Mouse (Mus musculus) embryo, embryonic 9.5 days (tissue): Measurements from ENCODE around the gene Ebf1.

Experiments
- DNase-seq: peaks from one replicate; pipeline ENCODE4 v3.0.0-alpha.2; 2017; ENCODE audit errors: extremely low spot score

Gene Ebf1

DNA sequence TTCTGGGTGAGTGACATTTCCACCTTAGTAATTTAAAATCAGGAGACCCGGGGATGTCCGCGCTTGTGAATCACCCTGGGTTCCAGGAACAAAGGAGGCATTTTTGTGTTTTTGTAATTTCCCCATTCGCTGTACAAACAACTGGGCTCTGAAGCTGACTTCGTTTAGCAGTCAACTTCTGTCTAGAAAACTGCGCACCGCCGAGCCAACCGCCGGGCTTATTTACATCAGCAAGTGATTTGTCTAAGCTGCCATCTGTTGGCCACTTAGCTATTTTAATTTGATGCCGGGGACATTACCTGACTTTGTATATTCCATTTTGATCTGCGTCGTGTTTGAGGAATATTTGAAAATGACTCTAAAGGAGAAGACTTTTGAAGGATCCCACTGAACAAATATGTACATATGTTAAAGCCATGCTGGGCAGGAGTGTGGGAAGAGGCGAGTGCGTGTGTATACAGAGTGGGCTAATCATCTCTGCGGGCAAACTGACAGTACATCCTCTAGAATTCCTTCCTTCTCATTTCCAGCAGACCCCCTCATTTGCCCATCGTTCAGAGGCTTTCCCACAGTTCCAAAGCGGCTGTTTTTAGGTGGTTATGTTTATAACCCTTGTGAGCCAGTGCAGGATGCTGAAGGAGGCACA is 216.4 kb downstream of the Ebf1 start:
- DNase-seq = peak; percentile 20

GRCm38 (mm10) chr11:44835166-44835565 is 218.0 kb downstream of the Ebf1 start:
- DNase-seq = no peak

DNA sequence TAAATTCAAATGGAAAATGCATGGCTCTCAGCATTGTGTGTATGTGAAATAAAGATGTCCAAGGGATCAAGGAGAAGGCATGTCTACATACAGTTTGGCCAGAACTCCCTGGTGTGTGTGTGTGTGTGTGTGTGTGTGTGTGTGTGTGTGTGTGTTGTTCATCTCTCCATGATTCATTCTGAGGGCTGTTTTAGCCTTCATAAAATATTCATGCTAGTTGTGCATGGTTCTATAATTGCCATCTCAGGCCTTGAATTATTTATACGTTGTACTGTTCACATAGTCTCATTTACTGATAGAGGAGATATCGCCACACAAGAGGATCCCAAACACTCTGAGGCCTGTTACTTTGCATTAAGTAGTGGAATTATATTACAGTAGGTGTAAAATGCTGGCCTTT is 220.5 kb downstream of the Ebf1 start:
- no peak for DNase-seq

- no peak for DNase-seq
Observed at GRCm38 (mm10) chr11:44841127-44842056, 224.3 kb downstream of the Ebf1 start.

GRCm38 (mm10) chr11:44851874-44852273 is 234.8 kb downstream of the Ebf1 start:
- no peak for DNase-seq

- DNase-seq = no peak
Observed at GRCm38 (mm10) chr11:44852921-44853320, 235.8 kb downstream of the Ebf1 start.

DNA sequence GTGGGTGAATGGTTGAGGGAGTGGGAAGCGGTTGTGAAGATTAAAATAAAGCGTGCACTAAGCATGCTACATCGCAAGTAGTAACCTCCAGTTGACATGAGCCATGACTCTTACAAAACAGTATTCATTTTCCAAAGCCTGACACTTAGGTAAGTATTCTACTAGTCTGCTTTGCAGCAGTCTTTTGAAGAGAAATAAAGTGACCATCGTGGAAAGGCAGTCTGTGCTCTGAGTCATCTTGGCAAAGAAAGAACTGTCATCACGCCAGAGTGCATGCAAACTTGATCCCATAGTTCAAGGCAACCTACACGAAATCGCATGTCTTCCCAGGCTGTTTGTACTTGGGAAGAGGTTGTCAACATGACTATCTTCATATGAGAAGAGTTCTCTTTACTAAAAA is 237.4 kb downstream of the Ebf1 start:
- DNase-seq = no peak

- no peak for DNase-seq
Observed at GRCm38 (mm10) chr11:44861108-44861507, 244.0 kb downstream of the Ebf1 start.

DNA sequence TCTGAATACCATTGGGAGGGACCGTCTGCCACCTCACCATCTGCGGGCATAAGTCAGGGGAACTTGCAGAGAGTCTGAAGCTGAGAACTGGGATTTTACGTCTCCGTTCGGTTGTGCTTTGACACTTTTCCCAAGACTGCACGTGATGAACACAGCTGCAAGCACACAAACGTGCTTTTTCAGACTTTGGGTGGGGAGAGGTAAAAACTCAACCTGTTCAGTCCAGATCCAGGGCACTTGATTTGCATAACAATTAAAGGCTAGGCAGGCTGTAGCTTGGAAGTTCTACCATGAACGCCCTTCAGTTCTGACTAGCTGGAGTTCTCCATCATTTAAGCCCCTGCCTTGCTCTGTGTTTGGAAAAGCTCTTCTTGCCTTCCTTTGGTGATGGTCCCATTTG is 246.8 kb downstream of the Ebf1 start:
- no peak for DNase-seq

GRCm38 (mm10) chr11:44866476-44867149 is 249.5 kb downstream of the Ebf1 start:
- no peak for DNase-seq

DNA sequence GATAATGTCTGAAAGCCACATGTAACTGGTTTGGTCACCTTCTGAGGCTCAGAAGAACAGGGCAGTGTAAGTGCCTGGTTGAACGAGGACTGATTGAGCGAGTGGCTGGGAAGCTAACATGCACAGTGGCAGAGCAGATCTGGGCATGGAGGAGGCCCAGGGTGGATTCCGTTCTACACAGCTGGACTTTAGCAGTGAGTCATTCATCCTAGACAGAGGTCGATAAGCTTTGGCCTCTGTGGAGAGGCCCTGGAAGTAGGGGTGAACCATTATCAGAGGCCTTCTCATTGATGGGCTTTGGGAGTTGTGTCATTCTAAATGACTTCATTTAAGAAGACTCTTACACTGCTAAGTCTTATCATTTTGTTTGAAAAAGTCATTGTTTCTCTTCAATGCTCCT is 250.3 kb downstream of the Ebf1 start:
- DNase-seq = no peak

DNA sequence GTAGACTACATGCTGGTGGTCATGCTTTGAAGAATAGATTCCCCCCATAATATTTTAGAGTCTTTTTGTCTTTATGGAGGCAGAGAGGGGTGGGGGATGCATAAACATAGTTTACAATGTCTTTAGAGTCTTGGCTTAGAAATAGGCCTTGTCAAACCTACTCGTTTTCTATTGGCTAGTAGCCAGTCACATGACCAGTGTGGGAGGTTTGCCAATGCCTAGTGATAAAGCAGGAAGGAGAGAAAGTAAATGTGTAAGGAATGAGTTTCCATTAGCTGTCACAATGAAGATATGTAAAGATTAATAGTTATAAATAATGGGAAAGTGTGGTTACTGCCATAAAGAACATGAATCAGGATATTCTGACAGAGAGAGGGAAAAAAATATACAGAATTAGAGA is 256.8 kb downstream of the Ebf1 start:
- DNase-seq = no peak

DNA sequence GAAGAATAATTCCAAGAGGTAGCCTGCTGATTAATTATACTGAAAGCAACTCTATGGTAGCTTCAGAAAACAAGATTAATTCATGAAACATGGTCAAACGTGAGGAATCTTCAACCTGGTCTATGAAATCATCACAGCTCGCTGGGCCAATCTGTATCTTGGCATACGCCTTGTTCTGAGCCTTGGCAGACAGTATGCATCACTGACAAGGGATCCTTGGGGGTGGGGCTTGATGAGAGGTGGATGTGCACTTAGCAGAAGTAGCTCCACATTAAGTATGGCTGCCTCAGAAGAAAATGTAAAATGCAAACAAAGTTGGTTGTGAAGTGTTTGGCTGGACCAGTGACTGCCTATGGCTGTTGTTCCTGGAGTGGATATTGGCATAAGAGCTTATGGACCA is 258.1 kb downstream of the Ebf1 start:
- DNase-seq = no peak

DNA sequence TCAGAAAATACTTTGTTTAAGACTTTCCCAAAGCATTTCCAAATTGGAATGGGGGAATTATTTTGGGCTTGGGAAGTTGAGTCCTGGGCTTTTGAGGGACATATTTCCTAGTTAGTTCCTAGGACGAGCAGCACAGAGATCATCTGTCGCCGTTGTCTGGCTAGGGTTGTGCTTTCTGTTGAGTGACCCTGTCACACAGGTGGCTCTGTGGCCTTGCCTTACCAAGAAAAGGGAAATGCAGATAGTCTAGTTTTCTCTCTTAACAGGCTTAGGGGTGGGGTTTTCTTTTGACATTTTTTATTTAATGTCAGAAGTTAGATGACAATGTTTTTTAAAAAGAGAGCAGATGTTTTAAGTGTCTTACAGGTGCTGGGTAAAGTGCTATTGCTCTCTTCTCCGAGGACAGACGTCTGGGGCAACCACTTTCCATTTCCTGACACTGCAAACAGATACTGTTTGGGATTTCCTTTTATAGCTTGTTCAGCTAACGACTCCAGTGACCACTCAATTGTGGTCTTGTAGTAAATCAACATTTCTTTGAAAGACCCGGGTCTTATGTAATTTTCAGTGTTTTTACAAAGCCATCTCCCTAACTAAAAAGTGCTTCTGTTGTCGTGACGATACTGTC is 264.1 kb downstream of the Ebf1 start:
- DNase-seq = no peak

DNA sequence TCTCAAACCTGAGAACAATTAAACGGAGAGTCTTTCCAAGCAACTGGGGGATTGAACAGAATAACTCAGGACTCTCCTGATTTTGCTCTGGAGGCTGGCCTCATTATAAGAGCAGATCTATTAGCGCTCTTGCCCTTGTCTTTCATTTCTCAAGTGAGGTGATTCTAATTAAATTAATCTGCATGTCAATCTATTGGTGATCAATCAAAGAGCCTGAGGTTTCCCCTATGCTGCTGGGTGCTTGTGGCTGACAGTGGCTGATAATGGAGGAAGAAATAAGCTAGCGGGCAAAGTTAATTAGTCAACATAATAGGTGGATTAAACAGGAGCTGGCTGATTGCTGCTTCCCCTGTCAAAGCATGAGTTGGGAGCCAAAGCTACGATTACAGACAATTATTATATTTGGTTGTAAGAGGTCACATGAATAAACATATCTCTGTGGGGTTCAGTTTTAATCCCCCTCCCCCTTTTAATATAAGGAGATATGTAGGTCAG is 265.4 kb downstream of the Ebf1 start:
- no peak for DNase-seq

- DNase-seq = no peak
Observed at GRCm38 (mm10) chr11:44884337-44884736, 267.2 kb downstream of the Ebf1 start.

- DNase-seq = no peak
Observed at GRCm38 (mm10) chr11:44886897-44887296, 269.8 kb downstream of the Ebf1 start.

DNA sequence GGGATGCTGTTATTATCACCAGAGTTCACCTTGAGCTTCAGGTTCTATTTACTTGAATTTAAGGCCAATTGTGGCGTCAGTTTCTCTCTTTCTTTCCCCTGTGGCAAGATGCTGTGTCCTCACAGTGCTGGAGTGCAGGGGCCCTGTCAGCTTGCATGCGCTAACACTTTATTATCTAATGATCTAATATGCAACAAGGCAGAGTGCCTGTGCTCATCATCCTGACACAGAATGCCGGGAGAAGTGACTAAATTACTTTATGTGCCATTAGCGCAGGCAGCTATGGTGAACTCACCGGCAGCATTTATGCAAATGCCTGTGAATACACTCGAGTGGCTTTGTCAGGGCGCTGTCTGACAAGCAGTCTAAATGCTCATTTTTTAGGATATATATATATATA is 270.6 kb downstream of the Ebf1 start:
- no peak for DNase-seq

DNA sequence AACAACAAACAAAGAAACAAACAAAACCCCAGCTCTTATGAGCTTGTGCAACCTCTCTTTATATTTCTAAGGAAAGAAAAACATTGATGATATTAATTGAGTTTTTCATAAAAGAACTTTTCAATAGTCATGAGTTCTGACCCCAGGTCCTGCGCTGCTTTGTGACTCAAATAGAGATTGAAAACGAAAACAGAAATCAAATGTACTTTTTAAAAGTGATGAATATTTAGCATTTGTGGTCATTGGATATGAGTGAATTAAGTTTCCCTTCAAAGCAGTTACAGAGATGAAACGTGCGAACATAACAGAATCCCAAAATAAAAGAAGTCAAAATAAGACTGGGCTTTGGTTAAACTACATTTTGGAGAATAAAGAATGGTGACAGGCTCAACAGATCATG is 271.3 kb downstream of the Ebf1 start:
- DNase-seq = no peak

DNA sequence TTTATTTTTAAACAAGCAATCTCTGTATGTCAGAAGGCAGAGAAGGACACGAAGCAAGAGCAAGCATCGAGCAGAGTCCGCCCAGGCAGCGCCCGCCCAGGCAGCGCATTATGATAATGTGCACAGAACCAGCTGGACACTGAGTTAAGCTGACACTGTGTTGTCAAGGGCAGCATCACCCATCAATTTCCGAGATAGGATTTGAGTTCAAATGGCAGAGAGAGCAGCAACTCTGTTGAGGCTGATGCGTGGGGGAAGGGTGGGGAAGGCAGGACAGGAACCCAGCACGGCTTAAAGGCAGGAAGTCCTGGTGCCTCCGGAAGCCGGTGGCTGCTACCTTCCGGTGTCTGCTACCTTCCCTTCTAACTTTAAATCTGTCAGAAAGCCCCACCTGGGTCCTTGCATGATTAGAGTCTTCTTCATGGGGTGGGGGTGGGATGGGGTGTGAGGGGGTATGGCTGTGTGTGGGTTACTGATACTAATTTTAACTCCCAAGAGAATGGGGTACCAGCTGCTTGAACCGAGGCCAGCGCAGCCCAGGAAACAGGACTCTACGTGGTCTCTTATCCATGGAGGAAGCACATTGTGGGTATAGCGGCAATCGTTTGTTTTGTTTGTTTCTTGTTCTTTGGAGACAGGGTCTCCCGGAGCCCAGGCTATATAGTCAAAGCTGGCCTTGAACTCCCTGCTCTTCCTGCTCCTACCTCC is 275.9 kb downstream of the Ebf1 start:
- DNase-seq = no peak

DNA sequence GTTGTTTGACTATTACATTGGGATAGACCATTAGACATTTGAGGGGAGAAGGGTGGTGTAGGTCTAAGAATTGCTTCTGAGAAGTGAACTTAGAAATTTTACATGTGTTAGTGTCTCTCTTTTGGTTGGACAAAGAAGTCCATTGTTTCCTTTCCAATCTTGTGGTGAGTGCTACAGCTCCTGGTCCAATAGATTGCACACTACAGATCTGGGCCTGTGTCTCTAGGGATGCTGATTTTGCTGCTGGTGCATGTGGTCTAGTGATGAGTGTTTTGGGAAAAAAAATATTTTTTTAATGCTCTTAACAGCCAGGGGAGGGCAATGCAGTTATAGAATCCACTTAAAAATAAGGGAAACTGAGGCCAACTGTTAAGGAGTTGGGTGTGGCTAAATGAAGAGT is 276.9 kb downstream of the Ebf1 start:
- DNase-seq = no peak
